Mouse (Mus musculus): ENCODE measurements around the gene Marveld3. TPM values are rescaled to one million over a fixed set of nuclear protein-coding genes. Genes with fewer than 3 reads are reported as not detected.
A peak's percentile ranks its signal among the peaks of the same experiment; 100 is the strongest.

Marveld3 gene
- total and polyA plus RNA-seq, 2 experiments from 2014 or later: 0.36 to 1.9 TPM

DNA sequence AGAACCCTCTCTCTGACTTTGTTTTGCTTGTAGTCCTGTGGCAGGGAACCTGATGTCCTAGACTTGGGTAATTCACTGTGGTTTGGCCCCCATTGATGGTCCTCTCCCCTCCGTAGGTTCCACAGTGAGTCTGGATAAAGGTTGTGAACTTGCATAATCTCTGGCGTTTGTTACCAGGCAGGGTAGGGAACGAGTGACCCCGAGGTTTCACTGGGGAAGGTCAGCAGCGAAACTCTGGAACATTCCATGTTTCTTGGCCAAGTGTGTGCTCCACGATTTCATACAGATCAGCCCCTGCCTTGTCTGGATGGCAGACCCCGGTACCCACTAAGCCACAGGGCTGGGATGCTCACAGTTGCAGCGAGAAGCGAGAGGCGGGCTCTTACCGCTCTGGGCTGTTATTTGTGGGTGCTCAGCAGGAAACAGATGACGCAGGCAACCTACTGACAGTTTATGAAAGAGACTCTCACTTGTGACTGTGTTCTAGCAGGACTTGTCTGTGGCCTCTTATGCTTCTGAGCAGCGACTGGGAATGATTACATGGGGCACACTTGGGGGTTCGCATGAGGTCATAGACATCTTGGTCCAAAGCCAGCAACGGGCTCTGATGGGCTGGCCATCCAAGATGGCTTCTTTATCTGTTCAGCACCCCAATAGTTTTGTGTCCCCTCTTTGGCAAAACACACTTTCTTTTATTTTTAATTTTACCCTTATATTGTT, 20.5 kb upstream of the Marveld3 start:
- Histone ChIP-seq H3K9me3 (replicated peaks; ENCODE audit: control insufficient read depth, low read length) (no peaks in the 10 kb centered on the region), H3K27me3 (ENCODE audit: control insufficient read depth, insufficient read depth, low read length) (no peaks in the 10 kb centered on the region), H3K4me2 (ENCODE audit: low read depth, low read length) (no peak overlapping the region), H3K4me1 (ENCODE audit: control insufficient read depth, insufficient read depth) (no peaks in the 10 kb centered on the region), H3K9ac (replicated peaks; ENCODE audit: low read depth, low read length) (no peak overlapping the region), H3K27ac (ENCODE audit: low read depth) (no peak overlapping the region), H3K36me3 (replicated peaks; ENCODE audit: control insufficient read depth, insufficient read depth, low read length) (no peaks in the 10 kb centered on the region), H3K4me3 (ENCODE audit: low read depth, low read length) (no peak overlapping the region)
- 69% methylated on average over 15 of the region's 15 CpGs for WGBS
- no peak for DNase-seq (ENCODE audit: low spot score)
- ATAC-seq (ENCODE audit: insufficient read depth, low read depth): no peak
- TF ChIP-seq CTCF (IDR thresholded peaks at IDR 0.05; ENCODE audit: low read depth) (no peak), EP300 (IDR thresholded peaks at IDR 0.05; ENCODE audit: low read depth) (no peak)

GRCm38 (mm10) chr8:109979339-109979738, 17.3 kb upstream of the Marveld3 start:
- Histone ChIP-seq H3K27me3 (ENCODE audit: control insufficient read depth, insufficient read depth, low read length) (no peaks in the 10 kb centered on the region), H3K9me3 (replicated peaks; ENCODE audit: control insufficient read depth, low read length) (peaks cover 12% of the 10 kb centered on the region; the same call in 1 of the 2 replicates), H3K4me3 (ENCODE audit: low read depth, low read length) (no peak overlapping the region), H3K36me3 (replicated peaks; ENCODE audit: control insufficient read depth, insufficient read depth, low read length) (no peaks in the 10 kb centered on the region), H3K4me2 (ENCODE audit: low read depth, low read length) (no peak overlapping the region), H3K9ac (replicated peaks; ENCODE audit: low read depth, low read length) (no peak overlapping the region), H3K4me1 (ENCODE audit: control insufficient read depth, insufficient read depth) (no peaks in the 10 kb centered on the region), H3K27ac (ENCODE audit: low read depth) (no peak overlapping the region)
- WGBS: 73% methylated on average over 6 of the region's 6 CpGs
- no peak for DNase-seq (ENCODE audit: low spot score)
- ATAC-seq (ENCODE audit: insufficient read depth, low read depth): no peak
- TF ChIP-seq CTCF (IDR thresholded peaks at IDR 0.05; ENCODE audit: low read depth): no peak
- TF ChIP-seq EP300 (IDR thresholded peaks at IDR 0.05; ENCODE audit: low read depth): no peak

- ATAC-seq (ENCODE audit: insufficient read depth, low read depth) (no peak), DNase-seq (ENCODE audit: low spot score) (no peak)
- 76% methylated on average over 4 of the region's 4 CpGs for WGBS
- TF ChIP-seq EP300 (IDR thresholded peaks at IDR 0.05; ENCODE audit: low read depth): no peak
- no peak for TF ChIP-seq CTCF (IDR thresholded peaks at IDR 0.05; ENCODE audit: low read depth)
- Histone ChIP-seq H3K9me3 (replicated peaks; ENCODE audit: control insufficient read depth, low read length) (peaks cover 12% of the 10 kb centered on the region; the same call in 1 of the 2 replicates), H3K4me1 (ENCODE audit: control insufficient read depth, insufficient read depth) (no peaks in the 10 kb centered on the region), H3K27me3 (ENCODE audit: control insufficient read depth, insufficient read depth, low read length) (no peaks in the 10 kb centered on the region), H3K4me2 (ENCODE audit: low read depth, low read length) (no peak overlapping the region), H3K9ac (replicated peaks; ENCODE audit: low read depth, low read length) (no peak overlapping the region), H3K36me3 (replicated peaks; ENCODE audit: control insufficient read depth, insufficient read depth, low read length) (no peaks in the 10 kb centered on the region), H3K4me3 (ENCODE audit: low read depth, low read length) (no peak overlapping the region), H3K27ac (ENCODE audit: low read depth) (no peak overlapping the region)
Observed at GRCm38 (mm10) chr8:109972901-109973300, 10.9 kb upstream of the Marveld3 start.

DNA sequence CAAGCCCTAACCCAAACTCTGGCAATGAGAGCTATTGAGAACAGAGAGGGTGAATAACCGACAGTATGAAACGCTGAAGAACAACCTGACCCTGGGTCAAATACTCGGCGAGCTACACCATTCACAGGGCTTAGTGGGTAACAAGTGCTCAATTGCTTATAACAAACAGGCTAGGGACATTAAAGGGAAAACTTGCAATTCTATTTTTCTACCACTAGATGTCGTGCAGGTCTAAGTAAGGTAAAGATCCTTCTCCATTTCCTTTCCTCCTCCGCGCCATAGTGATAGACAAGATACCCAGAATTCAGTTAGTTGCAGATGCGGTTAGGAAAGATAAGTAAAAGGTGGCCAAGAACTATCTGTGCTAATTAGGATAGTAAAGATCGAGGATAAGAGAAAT, 8.3 kb upstream of the Marveld3 start:
- DNase-seq (ENCODE audit: low spot score) (peak; percentile 85), ATAC-seq (ENCODE audit: insufficient read depth, low read depth) (no peak; the same call in 1 of the 2 replicates)
- H3K4me3 ChIP-seq (ENCODE audit: low read depth, low read length): no peak overlapping the region
- H3K27me3 ChIP-seq (ENCODE audit: control insufficient read depth, insufficient read depth, low read length): no peaks in the 10 kb centered on the region
- 5% methylated on average over 9 of the region's 9 CpGs for WGBS
- no peaks in the 10 kb centered on the region for H3K4me1 ChIP-seq (ENCODE audit: control insufficient read depth, insufficient read depth)
- H3K9ac ChIP-seq (replicated peaks; ENCODE audit: low read depth, low read length): no peak overlapping the region
- H3K4me2 ChIP-seq (ENCODE audit: low read depth, low read length): no peak overlapping the region
- TF ChIP-seq CTCF (IDR thresholded peaks at IDR 0.05; ENCODE audit: low read depth): peak; percentile 82
- no peak for TF ChIP-seq EP300 (IDR thresholded peaks at IDR 0.05; ENCODE audit: low read depth)
- H3K27ac ChIP-seq (ENCODE audit: low read depth): no peak overlapping the region
- H3K36me3 ChIP-seq (replicated peaks; ENCODE audit: control insufficient read depth, insufficient read depth, low read length): no peaks in the 10 kb centered on the region
- H3K9me3 ChIP-seq (replicated peaks; ENCODE audit: control insufficient read depth, low read length): 0 out of 2 replicates have a peak, but pooled peaks cover under 1% of the 10 kb centered on the region

DNA sequence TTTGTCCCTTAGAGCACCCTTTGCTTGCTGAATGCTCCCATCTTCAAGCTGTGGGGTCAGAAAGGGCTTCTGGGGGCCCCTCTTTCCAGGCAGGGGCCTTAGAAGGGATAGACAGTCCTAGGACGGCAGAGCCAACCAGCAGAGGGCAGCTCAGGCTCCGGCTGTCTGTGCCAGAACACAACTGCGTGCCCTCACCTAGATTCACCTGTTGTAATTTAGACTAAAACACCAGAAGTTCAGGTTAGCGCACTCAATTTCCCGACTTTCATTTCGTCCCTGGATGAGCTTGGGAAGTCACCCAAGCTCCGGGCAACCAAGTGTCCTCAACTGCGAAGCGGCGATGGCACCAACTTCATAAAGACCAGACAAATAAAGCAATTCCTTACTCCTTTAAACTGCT, 6.8 kb upstream of the Marveld3 start:
- Histone ChIP-seq H3K9ac (replicated peaks; ENCODE audit: low read depth, low read length) (no peak overlapping the region), H3K9me3 (replicated peaks; ENCODE audit: control insufficient read depth, low read length) (no peaks in the 10 kb centered on the region), H3K4me3 (ENCODE audit: low read depth, low read length) (no peak overlapping the region), H3K36me3 (replicated peaks; ENCODE audit: control insufficient read depth, insufficient read depth, low read length) (no peaks in the 10 kb centered on the region), H3K4me2 (ENCODE audit: low read depth, low read length) (no peak overlapping the region), H3K27ac (ENCODE audit: low read depth) (no peak overlapping the region), H3K4me1 (ENCODE audit: control insufficient read depth, insufficient read depth) (no peaks in the 10 kb centered on the region), H3K27me3 (ENCODE audit: control insufficient read depth, insufficient read depth, low read length) (no peaks in the 10 kb centered on the region)
- TF ChIP-seq EP300 (IDR thresholded peaks at IDR 0.05; ENCODE audit: low read depth) (no peak), CTCF (IDR thresholded peaks at IDR 0.05; ENCODE audit: low read depth) (no peak)
- no peak for DNase-seq (ENCODE audit: low spot score)
- 52% methylated on average over 10 of the region's 10 CpGs for WGBS
- no peak for ATAC-seq (ENCODE audit: insufficient read depth, low read depth)

DNA sequence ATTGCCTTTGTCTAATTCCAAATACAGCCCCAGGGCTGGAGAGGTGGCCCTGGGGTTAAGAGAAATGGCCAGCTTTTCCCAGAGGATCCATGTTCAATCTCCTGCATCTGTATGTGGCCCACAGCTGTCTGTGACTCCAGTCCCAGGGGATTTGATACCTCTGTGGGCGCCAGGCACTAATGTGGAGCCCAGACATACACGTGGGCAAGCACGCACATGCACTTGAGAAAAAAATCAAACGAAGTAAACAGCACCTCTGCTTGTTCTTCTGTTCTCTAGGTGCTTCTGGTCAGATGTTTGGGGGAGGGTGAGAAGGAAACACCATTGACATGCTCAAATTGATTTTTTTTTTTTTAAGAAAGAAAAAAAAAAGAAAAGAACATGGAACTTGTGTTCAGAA, 2.1 kb upstream of the Marveld3 start:
- Histone ChIP-seq H3K36me3 (replicated peaks; ENCODE audit: control insufficient read depth, insufficient read depth, low read length) (no peaks in the 10 kb centered on the region), H3K4me2 (ENCODE audit: low read depth, low read length) (no peak overlapping the region), H3K9me3 (replicated peaks; ENCODE audit: control insufficient read depth, low read length) (no peaks in the 10 kb centered on the region), H3K27ac (ENCODE audit: low read depth) (no peak overlapping the region), H3K27me3 (ENCODE audit: control insufficient read depth, insufficient read depth, low read length) (peaks cover 27% of the 10 kb centered on the region), H3K9ac (replicated peaks; ENCODE audit: low read depth, low read length) (no peak overlapping the region), H3K4me1 (ENCODE audit: control insufficient read depth, insufficient read depth) (peaks cover 8% of the 10 kb centered on the region; the same call in 1 of the 2 replicates), H3K4me3 (ENCODE audit: low read depth, low read length) (no peak overlapping the region)
- 71% methylated on average over 4 of the region's 4 CpGs for WGBS
- DNase-seq (ENCODE audit: low spot score) (no peak), ATAC-seq (ENCODE audit: insufficient read depth, low read depth) (no peak)
- no peak for TF ChIP-seq EP300 (IDR thresholded peaks at IDR 0.05; ENCODE audit: low read depth)
- TF ChIP-seq CTCF (IDR thresholded peaks at IDR 0.05; ENCODE audit: low read depth): no peak
